Mouse (Mus musculus): ENCODE measurements around the gene Cep131. TPM values are rescaled to one million over a fixed set of nuclear protein-coding genes. Genes with fewer than 3 reads are reported as not detected.

Gene Cep131
- polyA plus RNA-seq, 1 experiment from 2014 or later: 24.2 TPM

DNA sequence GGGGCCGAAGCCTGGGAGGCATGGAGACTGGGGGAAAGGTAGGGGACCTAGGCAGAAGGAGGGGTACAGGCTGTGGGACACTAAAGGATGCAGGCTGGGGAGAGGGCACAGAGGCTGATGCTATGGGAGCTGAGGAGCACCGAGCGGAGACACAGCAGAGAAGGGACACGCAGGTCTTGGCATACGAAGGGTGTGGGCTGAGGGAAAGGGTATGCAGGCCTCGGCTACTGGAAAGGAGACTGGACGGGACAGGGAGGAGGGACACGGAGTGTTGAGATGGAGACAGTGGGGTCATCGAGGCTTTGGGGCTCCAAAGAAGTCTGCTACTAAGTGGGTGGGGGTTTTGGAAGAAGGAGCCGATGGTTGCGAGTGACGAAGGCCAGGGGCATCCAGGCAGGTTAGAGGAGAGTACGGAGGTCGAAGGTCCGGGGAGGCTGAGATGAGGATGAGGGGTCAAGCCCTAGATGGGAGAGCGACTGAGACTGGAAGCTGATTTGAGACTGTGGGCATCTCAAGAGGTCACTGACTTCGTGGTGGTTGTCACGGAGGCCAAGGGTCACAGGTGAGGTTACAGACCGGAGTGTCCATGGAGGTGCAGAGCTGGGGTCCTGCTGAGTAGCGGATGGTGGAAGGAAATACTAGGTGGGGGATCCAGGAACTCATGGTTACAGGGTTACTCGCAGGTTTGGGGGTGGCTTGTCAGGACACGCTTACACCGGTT, 38.9 kb downstream of the Cep131 start:
- ATAC-seq: 0 out of 2 replicates have a peak, but pooled peaks have one; percentile 14
- Histone ChIP-seq H3K9me3 (ENCODE audit: control insufficient read depth, low read length) (no peaks in the 10 kb centered on the region), H3K36me3 (ENCODE audit: control insufficient read depth, insufficient read depth, low read length) (no peaks in the 10 kb centered on the region), H3K9ac (ENCODE audit: low read depth, low read length) (peak overlapping the region; percentile 92), H3K27ac (ENCODE audit: low read depth, low read length) (peak overlapping the region; percentile 90), H3K4me2 (ENCODE audit: low read length) (peak overlapping the region; percentile 87), H3K4me3 (ENCODE audit: low read length) (peak overlapping the region; percentile 69), H3K27me3 (replicated peaks; ENCODE audit: control insufficient read depth, insufficient read depth, low read length) (no peaks in the 10 kb centered on the region), H3K4me1 (ENCODE audit: control insufficient read depth, insufficient read depth, low read depth, low read length) (peaks cover 49% of the 10 kb centered on the region)
- 10% methylated on average over 23 of the region's 23 CpGs for WGBS

GRCm38 (mm10) chr11:120046553-120047191, 40.0 kb downstream of the Cep131 start, which contains the start of gene Aatk:
Aatk (minus strand) TSS chr11:120047167.
- no peak for ATAC-seq
- Histone ChIP-seq H3K27ac (ENCODE audit: low read depth, low read length) (peak within 1 kb of the TSS; percentile 90), H3K4me2 (ENCODE audit: low read length) (peak within 1 kb of the TSS; percentile 87), H3K36me3 (ENCODE audit: control insufficient read depth, insufficient read depth, low read length) (no peaks in the 10 kb centered on the region), H3K9ac (ENCODE audit: low read depth, low read length) (peak within 1 kb of the TSS; percentile 92), H3K9me3 (ENCODE audit: control insufficient read depth, low read length) (no peaks in the 10 kb centered on the region), H3K27me3 (replicated peaks; ENCODE audit: control insufficient read depth, insufficient read depth, low read length) (no peaks in the 10 kb centered on the region), H3K4me3 (ENCODE audit: low read length) (peak within 1 kb of the TSS; percentile 69), H3K4me1 (ENCODE audit: control insufficient read depth, insufficient read depth, low read depth, low read length) (peaks cover 45% of the 10 kb centered on the region)
- 1% methylated on average over 62 of the region's 63 CpGs for WGBS

GRCm38 (mm10) chr11:120045839-120046552, 40.6 kb downstream of the Cep131 start:
- peaks cover 42% of the 10 kb centered on the region for H3K4me1 ChIP-seq (ENCODE audit: control insufficient read depth, insufficient read depth, low read depth, low read length)

GRCm38 (mm10) chr11:120045341-120045740, 41.3 kb downstream of the Cep131 start:
- no peaks in the 10 kb centered on the region for H3K27me3 ChIP-seq (replicated peaks; ENCODE audit: control insufficient read depth, insufficient read depth, low read length)
- WGBS: 56% methylated on average over 4 of the region's 4 CpGs
- H3K4me1 ChIP-seq (ENCODE audit: control insufficient read depth, insufficient read depth, low read depth, low read length): peaks cover 43% of the 10 kb centered on the region
- ATAC-seq: no peak
- no peaks in the 10 kb centered on the region for H3K36me3 ChIP-seq (ENCODE audit: control insufficient read depth, insufficient read depth, low read length)
- H3K9ac ChIP-seq (ENCODE audit: low read depth, low read length): peak overlapping the region; percentile 92
- peak overlapping the region; percentile 69 for H3K4me3 ChIP-seq (ENCODE audit: low read length)
- H3K9me3 ChIP-seq (ENCODE audit: control insufficient read depth, low read length): no peaks in the 10 kb centered on the region
- peak overlapping the region; percentile 90 for H3K27ac ChIP-seq (ENCODE audit: low read depth, low read length)
- H3K4me2 ChIP-seq (ENCODE audit: low read length): peak overlapping the region; percentile 87

More at GRCm38 (mm10) chr11:120045839-120046552, 40.6 kb downstream of the Cep131 start:
- peak; percentile 19 for ATAC-seq
- Histone ChIP-seq H3K27ac (ENCODE audit: low read depth, low read length) (peak overlapping the region; percentile 90), H3K4me3 (ENCODE audit: low read length) (peak overlapping the region; percentile 69), H3K4me2 (ENCODE audit: low read length) (peak overlapping the region; percentile 87), H3K9me3 (ENCODE audit: control insufficient read depth, low read length) (no peaks in the 10 kb centered on the region), H3K36me3 (ENCODE audit: control insufficient read depth, insufficient read depth, low read length) (no peaks in the 10 kb centered on the region), H3K9ac (ENCODE audit: low read depth, low read length) (peak overlapping the region; percentile 92), H3K27me3 (replicated peaks; ENCODE audit: control insufficient read depth, insufficient read depth, low read length) (no peaks in the 10 kb centered on the region)
- WGBS: 33% methylated on average over 11 of the region's 11 CpGs

DNA sequence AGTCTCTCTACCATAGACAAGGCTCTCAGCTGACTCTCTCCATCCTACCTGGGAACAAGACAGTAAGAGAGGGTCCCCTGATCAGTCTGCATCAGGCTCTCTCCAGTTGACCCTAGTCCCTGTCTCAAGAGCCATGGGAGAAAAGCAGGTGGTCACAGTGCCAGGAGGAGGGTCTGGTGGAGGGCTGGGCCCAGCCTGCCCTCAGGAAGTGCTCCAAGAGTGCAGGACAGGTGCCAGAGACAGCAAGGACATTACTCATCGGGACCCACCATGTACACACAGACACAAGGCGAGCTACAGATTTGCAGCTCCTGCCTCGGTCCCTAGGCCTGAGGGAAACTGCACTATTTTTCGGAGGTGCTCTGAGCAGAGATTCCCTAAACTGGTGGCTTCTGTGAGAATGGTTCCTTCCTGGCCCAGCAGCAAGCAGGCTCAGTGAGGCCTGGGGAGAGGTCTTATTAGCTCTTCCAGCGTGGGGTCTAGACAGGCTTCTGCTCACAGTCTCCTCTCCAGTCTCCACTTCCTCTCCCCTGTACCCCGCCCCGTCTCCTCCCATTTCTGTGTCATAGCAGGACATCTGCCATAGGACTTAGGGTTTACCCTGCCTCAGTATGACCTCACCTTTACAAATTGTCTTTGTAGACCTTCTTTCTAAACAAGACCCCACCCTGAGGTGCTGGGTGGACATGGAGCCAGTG, 44.3 kb downstream of the Cep131 start:
- no peak for ATAC-seq
- Histone ChIP-seq H3K9me3 (ENCODE audit: control insufficient read depth, low read length) (no peaks in the 10 kb centered on the region), H3K36me3 (ENCODE audit: control insufficient read depth, insufficient read depth, low read length) (no peaks in the 10 kb centered on the region), H3K4me3 (ENCODE audit: low read length) (no peak overlapping the region), H3K27ac (ENCODE audit: low read depth, low read length) (no peak overlapping the region; the same call in 1 of the 2 replicates), H3K27me3 (replicated peaks; ENCODE audit: control insufficient read depth, insufficient read depth, low read length) (no peaks in the 10 kb centered on the region), H3K4me1 (ENCODE audit: control insufficient read depth, insufficient read depth, low read depth, low read length) (peaks cover 33% of the 10 kb centered on the region), H3K9ac (ENCODE audit: low read depth, low read length) (no peak overlapping the region), H3K4me2 (ENCODE audit: low read length) (no peak overlapping the region)
- 72% methylated on average over 7 of the region's 7 CpGs for WGBS

DNA sequence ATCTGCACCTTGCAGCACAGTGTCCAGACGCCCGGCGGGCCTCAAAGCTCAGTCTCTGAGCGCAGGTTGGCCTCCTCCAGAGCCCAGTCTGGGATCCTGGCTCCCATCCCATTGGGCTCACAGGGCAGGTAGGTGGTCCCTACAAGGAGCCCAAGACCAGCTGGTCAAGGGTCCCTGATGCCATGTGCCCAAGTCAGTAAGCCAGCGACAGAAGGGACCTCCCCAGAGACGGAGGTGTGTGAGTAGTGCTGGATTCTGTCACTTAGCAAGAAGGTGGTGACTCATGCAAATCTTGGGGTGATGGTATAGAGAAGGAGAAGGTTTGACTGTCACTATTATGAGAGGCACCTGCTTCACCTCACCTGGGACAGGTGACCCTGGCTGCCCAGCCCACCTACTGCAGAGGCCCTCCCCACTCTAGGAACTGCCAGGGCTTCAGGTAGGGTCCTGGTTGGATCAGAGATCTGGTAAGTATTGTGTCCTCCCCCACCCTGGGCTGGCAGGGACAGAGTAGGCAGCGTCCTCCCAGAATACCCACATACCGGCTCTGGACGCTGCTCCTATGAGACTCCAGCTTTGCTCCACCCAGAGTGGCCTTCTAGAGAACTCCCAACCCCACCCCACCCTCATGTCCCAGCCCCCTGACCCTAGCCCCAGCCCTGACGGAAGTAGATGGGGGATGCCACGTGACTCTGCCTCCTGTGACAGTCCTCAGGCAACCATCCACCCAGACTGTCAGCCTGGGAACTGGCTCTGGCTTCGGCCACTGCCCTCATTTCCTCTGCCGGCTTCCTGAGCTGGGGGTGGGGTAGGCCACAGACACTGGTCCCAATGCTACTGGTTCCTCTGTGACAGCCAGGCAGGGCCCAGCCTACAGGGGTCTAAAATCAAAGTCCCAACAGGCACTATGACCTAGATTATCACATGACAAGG, 45.2 kb downstream of the Cep131 start:
- Histone ChIP-seq H3K36me3 (ENCODE audit: control insufficient read depth, insufficient read depth, low read length) (no peaks in the 10 kb centered on the region), H3K4me2 (ENCODE audit: low read length) (no peak overlapping the region), H3K27ac (ENCODE audit: low read depth, low read length) (no peak overlapping the region; the same call in 1 of the 2 replicates), H3K9ac (ENCODE audit: low read depth, low read length) (0 out of 2 replicates have a peak overlapping the region, but pooled peaks have one; percentile 5), H3K4me3 (ENCODE audit: low read length) (no peak overlapping the region), H3K9me3 (ENCODE audit: control insufficient read depth, low read length) (no peaks in the 10 kb centered on the region), H3K27me3 (replicated peaks; ENCODE audit: control insufficient read depth, insufficient read depth, low read length) (no peaks in the 10 kb centered on the region), H3K4me1 (ENCODE audit: control insufficient read depth, insufficient read depth, low read depth, low read length) (peaks cover 33% of the 10 kb centered on the region)
- 68% methylated on average over 13 of the region's 13 CpGs for WGBS
- ATAC-seq: no peak

- Histone ChIP-seq H3K4me1 (ENCODE audit: control insufficient read depth, insufficient read depth, low read depth, low read length) (peaks cover 26% of the 10 kb centered on the region), H3K4me3 (ENCODE audit: low read length) (no peak overlapping the region), H3K9me3 (ENCODE audit: control insufficient read depth, low read length) (no peaks in the 10 kb centered on the region), H3K36me3 (ENCODE audit: control insufficient read depth, insufficient read depth, low read length) (no peaks in the 10 kb centered on the region), H3K27me3 (replicated peaks; ENCODE audit: control insufficient read depth, insufficient read depth, low read length) (no peaks in the 10 kb centered on the region), H3K27ac (ENCODE audit: low read depth, low read length) (no peak overlapping the region), H3K4me2 (ENCODE audit: low read length) (no peak overlapping the region), H3K9ac (ENCODE audit: low read depth, low read length) (no peak overlapping the region)
- no peak for ATAC-seq
- 68% methylated on average over 8 of the region's 8 CpGs for WGBS
Observed at GRCm38 (mm10) chr11:120040440-120040839, 46.2 kb downstream of the Cep131 start.

- Histone ChIP-seq H3K4me3 (ENCODE audit: low read length) (no peak overlapping the region), H3K9me3 (ENCODE audit: control insufficient read depth, low read length) (no peaks in the 10 kb centered on the region), H3K27ac (ENCODE audit: low read depth, low read length) (peak overlapping the region; percentile 49; the same call in 1 of the 2 replicates), H3K36me3 (ENCODE audit: control insufficient read depth, insufficient read depth, low read length) (no peaks in the 10 kb centered on the region), H3K9ac (ENCODE audit: low read depth, low read length) (no peak overlapping the region), H3K4me2 (ENCODE audit: low read length) (no peak overlapping the region), H3K4me1 (ENCODE audit: control insufficient read depth, insufficient read depth, low read depth, low read length) (peaks cover 17% of the 10 kb centered on the region), H3K27me3 (replicated peaks; ENCODE audit: control insufficient read depth, insufficient read depth, low read length) (no peaks in the 10 kb centered on the region)
- 44% methylated on average over 4 of the region's 4 CpGs for WGBS
- peak; percentile 64 for ATAC-seq
Observed at GRCm38 (mm10) chr11:120039581-120039980, 47.0 kb downstream of the Cep131 start.

Measured in hindbrain, embryonic 16.5 days (tissue).